Mouse (Mus musculus): ENCODE measurements at regions not wholly inside any gene's neighbourhood (a gene's known extent, or its start where the extent isn't known, plus 50 kb on each side); places are given as distances from the start of the nearest gene placed in this dataset.
"Not testable (repeated sequence)": the region's sequence is repeated elsewhere in the genome, so short reads cannot be mapped to it uniquely, and the experiment has no call there.

DNA sequence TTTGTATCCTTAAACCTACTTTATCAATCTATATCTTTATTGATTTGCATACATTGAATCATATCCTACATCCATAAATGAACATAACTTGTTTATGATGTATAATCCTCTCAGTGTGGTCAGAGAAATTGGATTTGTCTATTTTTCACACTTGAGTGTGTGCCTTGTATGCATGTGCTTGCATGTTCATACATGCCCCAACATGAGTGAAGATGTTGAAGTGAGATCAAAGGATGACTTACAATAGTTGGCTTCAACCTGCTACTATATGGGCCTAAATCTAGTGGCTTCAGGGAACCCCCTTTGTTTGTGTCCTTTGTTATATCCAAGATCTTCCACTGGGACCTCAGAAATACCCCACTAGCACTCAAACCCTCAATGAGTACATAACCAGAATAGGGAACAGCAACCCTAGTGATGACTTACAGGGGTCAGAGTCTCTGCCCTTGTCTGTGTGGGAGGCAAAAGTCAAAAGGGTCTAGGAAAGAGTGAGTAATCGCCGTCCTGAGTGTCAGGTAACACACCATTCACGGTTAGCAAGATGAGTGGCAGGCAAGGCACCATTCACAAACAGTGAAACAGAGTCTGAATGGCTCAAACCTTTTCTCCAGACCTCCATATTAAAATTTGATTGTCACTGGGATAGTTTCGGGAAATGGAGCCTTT lies 236.3 kb downstream of the Lpin1 start:
- DNase-seq, result no peak

DNA sequence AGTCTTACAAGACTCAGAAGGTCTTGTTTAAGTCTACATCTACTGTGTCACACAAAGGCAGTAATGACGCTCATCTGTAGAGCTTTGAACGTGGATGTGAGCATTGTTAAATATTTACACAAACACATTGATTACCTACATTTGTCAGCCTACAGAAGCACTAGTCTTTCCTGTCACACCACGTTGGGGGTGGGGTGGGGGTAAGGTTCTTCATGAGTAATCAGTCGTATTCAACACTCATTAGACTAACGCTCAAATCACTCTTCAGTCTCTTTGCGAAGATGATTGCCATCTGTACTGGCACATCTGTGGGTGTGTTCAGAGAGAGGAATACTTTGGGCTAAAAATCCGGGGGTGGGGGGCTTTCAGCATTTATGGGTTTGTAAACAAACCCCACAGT lies 240.7 kb downstream of the Lpin1 start:
- no peak for DNase-seq

DNA sequence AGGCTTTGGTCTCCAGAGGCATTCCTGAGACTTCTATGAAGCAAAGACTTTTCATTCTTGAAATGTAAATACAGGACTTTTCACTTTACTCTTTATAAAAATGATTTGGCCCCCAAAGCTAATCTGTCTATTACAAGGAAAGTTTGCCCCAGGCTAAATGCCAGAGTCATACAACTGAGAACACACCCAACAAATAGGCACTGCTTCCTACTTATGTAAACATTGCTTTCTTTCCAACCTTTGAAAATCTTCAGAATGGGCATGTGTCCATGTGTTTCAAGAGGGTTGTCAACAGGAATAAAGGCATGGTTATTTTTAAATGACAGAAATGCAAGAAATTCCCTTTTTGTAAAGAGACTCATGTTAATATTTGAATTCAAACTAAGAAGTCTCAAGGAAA lies 248.4 kb downstream of the Lpin1 start:
- DNase-seq, result no peak

DNA sequence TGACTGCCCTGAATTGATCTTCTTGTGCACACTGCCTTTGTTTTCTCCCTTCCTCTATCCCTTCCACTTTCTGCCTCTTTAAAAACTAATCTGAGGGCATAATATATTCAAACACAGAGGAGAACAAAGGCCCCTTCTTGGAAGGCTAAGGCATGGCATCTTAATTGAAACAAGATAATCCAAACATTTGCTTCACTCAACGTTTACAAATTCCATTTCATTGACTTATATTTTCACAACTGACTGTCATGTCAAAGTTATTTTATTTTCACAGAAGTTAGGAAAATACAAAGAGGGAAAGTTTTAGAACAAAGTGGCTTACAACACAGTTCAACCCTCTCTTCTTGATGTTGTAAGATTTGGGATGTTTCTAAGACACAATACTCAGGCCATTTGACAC lies 251.9 kb downstream of the Lpin1 start:
- no peak for DNase-seq

DNA sequence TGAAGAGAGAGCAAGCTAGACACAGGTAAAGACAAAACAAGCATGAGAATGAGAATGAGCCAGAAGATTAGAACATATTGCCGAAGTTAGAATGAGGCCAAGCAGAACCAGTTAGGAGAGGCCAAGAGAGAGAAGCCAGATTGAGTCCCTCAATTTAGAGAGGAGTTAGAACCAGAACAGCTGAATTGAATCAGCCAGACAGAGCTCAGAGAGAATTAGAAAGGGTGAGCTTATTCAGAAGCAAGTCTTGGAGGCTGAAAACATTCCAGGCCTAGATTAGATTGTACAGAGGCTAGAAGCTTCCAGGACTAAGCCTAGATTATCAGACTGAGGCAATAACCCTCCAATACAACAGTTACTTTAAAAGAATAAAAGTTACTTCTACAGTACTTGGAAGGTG lies 256.1 kb downstream of the Lpin1 start:
- DNase-seq, result no peak

DNA sequence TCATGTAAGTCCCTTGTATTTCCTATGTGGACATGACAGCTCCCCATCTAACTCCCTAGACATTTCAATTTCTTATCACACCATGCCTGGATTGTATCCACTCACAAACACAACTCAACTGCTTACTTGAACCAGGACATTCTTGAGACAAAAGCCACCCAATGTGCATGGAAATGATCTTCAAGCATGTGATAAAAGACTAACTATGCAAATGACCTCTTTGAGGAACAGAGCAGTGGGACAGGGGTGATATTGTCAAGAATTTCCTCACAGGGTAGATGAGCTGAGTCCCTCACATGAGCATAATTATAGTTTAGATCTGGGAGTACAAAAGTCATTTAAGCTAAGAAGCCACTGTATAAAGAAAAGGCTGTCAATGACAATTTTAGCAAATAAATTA lies 259.0 kb downstream of the Lpin1 start:
- no peak for DNase-seq

DNA sequence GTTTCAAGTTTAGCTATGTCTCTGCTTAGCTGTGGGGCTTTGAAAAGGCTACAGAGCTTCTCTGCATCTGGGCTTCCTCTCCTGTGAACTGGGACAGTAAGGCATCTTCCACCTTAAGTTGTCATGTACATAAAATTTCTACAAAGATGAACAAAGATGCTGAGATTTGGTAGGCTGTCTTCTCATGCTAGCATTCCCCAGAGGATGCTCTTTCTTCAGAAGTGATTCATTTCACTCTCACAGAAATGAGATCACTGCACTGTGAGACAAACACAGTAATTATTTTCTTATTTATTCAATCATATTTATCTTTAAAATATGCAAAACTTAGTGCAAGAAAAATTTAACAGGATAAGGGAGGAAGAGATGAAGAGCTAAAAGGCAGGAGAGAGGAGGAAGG lies 261.5 kb downstream of the Lpin1 start:
- DNase-seq, result no peak

DNA sequence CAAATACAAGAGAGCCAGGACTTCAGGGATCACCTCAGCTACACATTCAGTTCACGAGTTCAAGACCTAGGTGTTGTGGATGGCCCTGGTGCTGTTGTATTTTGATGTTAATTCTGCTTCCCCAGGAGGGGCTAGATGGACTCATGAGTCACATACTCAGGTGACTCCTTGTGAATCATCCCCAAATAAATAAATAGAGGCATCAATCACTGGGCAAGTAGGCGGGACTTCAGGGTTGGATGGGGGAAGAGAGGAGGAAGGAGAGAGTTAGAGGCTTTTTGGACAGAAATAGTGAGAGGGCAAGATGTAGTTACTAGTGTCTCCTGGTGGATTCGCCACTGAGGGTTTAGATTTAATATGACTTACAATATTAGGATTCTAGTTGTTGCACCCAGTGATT lies 266.7 kb downstream of the Lpin1 start:
- no peak for DNase-seq

DNA sequence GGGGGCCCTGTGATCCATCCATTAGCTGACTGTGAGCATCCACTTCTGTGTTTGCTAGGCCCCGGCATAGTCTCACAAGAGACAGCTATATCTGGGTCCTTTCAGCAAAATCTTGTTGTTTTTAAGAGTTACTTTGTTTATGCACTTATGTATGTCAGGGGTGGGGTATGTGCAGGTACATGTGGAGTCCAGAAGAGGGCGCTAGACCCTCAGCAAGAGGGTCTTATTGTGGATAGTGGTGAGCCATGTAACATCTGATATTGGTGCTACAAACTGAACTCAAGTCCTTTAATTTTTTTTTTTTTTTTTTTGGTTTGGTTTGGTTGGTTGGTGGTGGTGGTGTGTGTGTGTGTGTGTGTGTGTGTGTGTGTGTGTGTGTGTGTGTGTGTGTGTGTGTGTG lies 268.7 kb downstream of the Lpin1 start:
- not testable (repeated sequence) for DNase-seq

DNA sequence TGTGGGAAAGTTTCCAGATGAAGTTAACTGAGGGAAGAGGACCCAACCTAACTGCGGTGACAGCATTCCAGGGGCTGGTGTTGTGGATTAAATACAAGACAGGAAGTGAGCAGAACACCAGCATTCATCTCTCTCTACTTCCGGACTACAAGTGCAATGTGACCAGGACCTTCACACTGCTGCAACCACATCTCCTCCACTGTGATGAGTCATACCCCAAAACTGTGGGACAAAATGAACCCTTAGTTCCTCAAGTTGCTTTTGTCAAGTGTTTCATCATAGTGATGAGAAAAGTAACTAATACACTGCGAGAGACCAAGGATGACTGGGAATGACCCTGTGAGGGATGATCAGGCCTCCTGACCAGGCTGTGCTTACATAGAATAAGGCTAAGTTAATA lies 279.3 kb downstream of the Lpin1 start:
- no peak for DNase-seq

DNA sequence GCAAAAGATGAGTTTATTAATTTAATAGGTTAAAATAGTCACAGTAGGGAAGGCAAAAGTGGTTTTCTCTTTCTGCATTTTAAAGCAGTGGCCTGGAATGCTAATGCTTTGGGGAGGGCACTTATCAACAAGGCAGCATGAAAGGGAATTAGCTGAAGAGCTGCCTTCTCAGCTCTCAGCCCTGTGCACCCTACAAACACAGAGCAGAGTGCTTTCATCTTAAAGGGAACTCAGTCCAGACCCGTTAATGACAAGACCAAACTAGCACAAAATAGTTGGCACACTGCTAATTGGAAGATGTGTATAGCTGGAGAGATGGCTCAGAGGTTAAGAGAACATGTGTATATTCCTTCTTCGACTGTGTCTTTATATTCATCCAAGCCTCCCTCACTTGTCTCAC lies 281.6 kb downstream of the Lpin1 start:
- DNase-seq, result no peak

DNA sequence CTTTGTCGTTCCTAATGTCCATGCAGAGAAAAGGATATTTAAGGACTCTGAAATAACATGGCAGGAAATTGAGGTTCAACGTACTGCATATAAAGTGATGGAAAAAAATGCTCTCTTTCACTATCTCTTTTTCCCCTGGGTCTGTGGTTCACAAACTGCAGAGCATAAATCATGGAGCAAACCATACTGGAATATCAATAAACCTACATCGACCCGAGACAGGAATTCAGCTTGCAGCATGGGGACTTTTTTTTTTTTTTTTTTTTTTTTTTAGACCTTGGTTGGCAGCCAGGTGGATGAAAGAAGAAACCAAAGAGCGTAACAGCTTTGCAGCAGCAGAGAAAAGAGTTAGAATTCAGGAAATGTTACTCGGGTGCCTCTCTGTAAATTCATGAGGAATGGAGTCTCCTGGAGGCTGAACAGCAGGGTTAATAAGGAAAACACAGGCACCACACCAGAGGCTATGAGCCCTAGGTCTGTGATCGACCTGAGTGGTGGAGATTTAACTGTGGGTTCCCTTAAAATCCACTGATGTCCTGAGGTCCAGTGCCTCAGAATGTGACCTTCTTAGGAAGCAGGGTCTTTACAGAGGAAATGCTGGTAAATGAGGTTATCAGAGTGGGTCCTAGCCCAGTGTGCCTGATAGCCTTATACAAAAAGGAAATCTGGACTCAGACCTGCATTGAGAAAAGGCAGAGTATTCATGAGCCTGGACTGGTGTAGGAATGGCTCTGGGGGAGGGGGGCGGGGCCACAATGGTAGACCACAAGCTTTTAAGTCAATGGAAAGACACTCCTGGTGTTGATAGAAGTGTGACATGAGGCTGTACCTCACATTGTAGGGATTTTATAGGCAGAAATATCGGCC lies 290.0 kb downstream of the Lpin1 start:
- no peak for DNase-seq

DNA sequence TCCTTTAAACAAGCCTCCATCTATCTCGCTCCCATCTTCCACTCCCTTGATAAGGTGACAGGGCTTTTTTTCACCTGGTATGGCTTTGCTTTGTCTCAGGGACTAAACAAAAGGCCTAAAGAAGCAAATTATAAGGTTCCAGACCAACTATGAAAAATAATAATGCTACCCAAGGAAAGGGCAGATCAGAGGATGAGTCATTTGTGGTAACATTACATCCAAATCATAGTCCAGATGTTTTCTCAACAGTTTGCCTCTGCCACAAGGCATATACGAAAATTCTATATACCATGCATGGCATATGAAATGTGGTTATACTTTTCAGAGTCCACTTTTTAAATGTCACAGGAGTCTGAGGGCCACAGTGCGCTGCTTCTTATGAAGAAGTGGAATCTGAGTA lies 302.7 kb downstream of the Lpin1 start:
- DNase-seq, result no peak

DNA sequence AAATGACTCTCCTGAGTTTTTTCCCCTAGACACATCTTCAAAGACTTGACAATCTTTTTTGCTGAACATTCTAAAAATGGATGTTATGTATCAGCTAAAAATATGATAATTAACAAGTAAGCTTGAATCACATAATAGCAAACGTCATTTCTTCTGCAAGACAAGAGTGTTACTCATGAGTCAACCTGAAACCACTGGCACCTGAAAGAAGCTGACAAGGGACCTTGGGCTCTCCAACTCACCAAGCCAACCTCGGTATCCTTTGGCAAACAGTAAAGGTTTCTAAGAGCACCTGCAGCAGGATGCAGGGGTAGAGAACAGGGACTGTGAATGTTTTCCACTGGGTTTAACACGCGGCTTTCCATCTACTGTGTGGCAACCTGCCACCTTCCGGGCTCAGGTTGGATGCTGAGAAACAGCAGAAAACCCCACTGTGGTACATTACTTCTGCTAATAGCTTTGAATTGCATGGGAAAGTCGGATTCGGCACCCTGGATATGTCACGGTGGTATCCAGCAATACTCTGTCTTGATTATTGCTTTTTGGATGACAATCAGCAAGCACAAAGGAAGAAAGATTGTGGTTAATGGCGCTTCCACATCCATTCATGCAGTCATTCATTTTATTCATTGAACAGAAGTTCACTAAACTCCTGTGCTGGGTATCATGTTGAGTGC lies 305.9 kb downstream of the Lpin1 start:
- DNase-seq, result no peak

DNA sequence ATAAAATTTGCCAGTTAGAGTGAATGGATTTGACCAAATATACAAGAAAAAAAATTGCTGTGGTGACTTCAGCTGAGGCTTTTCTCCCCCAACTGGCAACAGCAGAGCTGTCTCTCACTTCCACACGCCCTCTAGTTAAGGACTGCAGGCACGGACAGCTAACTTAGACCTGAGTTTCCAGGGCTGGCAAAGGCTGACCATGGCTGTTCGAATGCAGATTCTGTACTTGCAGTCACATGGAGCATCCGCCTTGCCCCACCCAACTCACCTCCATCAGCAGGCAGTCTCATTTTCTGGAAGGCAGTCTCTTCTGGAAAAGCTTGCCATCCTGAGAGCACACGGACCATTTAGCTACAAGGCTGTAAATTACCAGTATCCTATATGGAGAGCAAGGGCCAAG lies 325.7 kb downstream of the Lpin1 start:
- DNase-seq, result no peak

DNA sequence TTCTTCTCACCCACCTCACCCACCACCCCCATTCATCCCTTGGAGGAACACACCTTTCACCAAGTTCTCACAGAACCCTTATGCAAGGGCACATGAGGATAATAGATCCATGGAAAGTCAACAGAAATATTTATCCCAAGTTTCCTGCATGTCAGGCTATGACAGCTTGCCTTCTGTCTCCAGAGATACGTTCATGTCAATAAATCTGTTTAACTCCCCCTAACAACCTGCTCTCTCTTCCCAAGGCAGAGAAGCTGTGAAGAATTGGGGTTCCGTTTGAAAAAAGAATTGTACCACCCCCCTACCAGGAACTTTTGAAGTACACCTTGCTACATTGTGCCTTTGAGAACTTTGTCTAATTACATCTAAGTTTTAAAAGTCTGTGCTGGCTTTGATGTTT lies 331.6 kb downstream of the Lpin1 start:
- no peak for DNase-seq

DNA sequence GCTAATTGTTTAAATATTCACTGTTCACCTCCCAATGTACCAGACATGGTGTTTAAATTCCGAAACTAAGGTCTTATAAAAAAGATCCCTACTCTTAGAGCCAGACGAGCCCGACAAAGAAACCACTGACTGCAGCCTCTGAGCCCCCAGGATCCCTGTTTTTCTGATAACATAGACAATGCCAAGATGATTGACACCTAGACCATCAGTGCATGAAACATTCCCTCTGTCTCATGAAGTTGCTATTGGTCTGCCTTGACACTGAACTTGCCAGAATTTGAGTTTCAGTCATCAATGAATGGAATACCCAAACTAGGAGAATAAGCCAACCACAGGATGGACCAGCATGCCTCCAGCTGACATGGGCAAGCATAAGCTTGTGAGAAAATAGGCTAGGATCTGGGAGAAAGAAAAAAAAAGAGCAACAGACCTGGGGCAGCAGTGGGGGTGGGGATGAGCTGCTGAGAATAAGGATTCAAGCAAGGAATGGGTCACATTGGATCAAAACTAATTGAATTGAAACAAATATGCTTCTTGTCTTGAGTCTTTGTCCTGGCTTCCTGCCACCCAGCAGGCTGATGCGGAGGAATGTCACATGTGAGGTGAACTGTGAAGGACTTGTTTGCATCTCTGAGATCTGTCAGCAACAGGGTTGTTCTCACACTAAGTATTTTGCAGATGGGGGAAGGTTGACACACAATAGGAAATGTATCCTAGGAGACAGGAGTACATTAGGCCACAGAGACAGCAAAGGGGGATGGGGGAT lies 333.0 kb downstream of the Lpin1 start:
- DNase-seq, result no peak

DNA sequence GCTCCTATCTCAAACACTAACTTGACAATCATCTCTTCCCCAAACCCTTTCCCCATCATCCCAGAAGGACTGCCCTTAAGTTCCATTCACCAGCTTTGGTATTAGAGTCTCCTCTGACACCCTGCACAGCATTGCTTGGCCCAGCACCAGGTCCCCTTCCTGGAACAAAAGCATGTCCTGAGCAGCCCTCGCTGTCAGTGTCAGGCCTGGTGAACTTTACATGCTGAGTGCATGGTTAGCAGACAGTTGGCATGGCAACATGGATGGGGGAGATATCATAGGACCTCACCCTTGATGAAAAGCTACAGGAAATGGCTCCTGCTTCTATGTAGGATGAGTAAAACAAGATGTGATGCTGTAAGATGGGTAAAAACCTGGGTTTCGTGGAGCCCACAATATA lies 333.6 kb downstream of the Lpin1 start:
- DNase-seq, result no peak

DNA sequence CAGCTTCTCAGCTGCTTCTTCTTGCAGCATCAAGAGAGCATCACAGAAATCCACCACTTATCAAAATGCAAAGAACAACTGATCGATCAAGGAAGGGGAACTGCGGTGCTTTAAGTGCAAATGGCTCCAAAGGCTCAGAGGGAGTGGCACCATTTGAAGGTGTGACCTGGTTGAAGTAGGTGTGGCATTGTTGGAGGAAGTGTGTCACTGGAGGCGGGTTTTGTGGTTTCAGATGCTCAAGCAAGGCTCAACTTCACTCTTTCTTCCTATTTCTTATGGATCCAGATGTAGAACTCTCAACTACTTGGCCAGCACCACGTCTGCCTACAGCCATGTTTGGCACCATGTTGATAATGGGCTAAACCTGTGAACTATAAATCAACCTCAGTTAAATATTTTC lies 334.5 kb downstream of the Lpin1 start:
- no peak for DNase-seq

DNA sequence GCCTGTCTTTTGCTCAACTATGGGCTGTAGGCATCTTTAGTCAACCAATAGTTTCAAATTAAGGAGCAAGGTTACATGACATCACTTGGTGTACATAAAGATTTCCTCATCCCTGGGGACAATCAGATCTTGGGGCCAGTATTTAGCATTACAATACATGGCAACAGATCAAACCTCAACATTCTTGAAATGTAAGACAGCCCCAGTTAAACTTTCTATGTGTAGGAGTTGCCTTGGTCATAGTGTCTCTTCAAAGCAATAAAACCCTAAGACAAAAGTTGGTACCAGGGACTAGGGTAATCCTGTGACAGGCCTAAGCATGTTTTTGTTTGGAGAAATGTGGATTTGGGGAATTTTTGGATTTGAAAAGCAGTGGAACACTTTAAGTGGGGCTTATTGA lies 338.3 kb downstream of the Lpin1 start:
- DNase-seq, result no peak

DNA sequence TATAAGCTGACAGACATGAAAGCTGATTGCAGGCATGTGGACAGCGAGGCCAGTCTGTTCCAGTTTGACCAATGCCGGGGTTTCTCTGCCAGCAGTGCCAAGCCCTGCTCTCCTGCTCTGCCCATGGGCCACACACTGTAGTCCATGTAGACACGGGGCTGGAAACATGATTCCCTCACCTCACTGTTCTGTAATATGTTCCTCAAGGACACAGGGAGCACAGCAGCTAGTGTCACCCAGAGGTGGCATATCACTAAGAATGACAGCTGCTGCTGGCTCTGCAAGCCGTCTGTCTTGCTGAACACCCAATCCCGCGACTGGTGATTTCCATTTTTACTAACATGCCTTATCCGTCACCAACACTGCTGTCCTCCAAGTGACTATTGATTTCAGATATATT lies 339.9 kb downstream of the Lpin1 start:
- peak; percentile 13 to 48 for DNase-seq

DNA sequence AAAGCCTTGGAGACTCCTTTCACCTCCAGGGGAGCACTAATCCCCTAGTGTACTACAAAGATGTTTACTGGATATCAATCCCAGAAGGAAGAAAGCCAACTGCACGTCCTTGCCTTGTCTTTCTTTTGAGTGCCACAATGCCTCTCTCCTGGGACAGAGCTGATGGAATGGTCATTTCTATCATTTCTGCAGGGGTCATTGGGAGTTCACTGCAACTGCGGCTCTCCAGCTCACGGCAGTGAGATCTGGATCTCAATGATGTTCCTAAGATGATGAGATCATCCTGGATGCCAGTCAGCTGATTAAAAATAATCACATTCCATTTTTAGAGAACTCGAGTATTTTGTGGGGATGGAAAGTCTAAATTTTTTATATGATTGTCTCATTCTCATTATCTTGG lies 341.1 kb downstream of the Lpin1 start:
- DNase-seq, result no peak

DNA sequence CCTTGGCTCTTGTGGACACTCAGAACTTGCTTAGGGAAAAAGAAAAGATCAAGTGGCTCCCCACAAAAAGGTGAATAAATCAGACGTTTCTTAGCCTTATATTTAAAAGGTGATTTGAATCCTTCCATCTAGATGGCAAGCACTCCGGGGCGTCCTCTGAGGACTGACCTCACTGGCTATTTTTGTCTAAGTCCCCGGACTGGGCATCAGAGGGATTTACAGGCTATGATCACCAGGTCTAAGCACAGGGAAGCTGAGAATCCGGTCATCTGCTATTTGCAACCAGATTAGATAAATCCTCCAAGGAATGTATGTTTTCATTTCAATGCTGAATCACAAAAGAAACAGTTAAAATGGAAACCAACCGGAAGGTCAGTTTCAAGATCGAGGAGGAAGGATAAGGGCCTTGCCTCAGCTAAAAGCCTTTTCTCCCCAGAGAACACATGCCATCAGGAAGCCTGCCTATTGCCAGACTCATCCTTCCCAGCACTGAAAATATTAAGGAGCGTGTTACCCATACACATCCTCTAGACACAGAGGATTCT lies 342.1 kb downstream of the Lpin1 start:
- DNase-seq, result no peak

Data from lung, postnatal 4 days (tissue).